Mouse (Mus musculus): ENCODE results near the gene Tceanc.

Tceanc gene

GRCm38 (mm10) chrX:166518345-166518744, at the start of gene Tceanc:
Gene Tceanc, minus strand, starts transcription at chrX:166518567.
- no peak for DNase-seq (ENCODE audit: low spot score)

- DNase-seq (ENCODE audit: low spot score) = no peak
Observed at GRCm38 (mm10) chrX:166565983-166566382, 47.6 kb upstream of the Tceanc start.

GRCm38 (mm10) chrX:166565401-166565800, 47.0 kb upstream of the Tceanc start:
- DNase-seq (ENCODE audit: low spot score) = peak; percentile 1

- no peak for DNase-seq (ENCODE audit: low spot score)
Observed at GRCm38 (mm10) chrX:166564900-166565299, 46.5 kb upstream of the Tceanc start.

GRCm38 (mm10) chrX:166559333-166559732, 41.0 kb upstream of the Tceanc start:
- DNase-seq (ENCODE audit: low spot score) = no peak

GRCm38 (mm10) chrX:166552355-166552754, 34.0 kb upstream of the Tceanc start:
- DNase-seq (ENCODE audit: low spot score) = no peak

GRCm38 (mm10) chrX:166546495-166546894, 28.1 kb upstream of the Tceanc start:
- no peak for DNase-seq (ENCODE audit: low spot score)

GRCm38 (mm10) chrX:166535138-166535537, 16.8 kb upstream of the Tceanc start:
- no peak for DNase-seq (ENCODE audit: low spot score)

- no peak for DNase-seq (ENCODE audit: low spot score)
Observed at GRCm38 (mm10) chrX:166533432-166533831, 15.1 kb upstream of the Tceanc start.

GRCm38 (mm10) chrX:166531671-166532070, 13.3 kb upstream of the Tceanc start:
- no peak for DNase-seq (ENCODE audit: low spot score)

GRCm38 (mm10) chrX:166528126-166528525, 9.8 kb upstream of the Tceanc start:
- DNase-seq (ENCODE audit: low spot score) = no peak

GRCm38 (mm10) chrX:166525637-166526315, 7.4 kb upstream of the Tceanc start:
- no peak for DNase-seq (ENCODE audit: low spot score)

GRCm38 (mm10) chrX:166520782-166521181, 2.4 kb upstream of the Tceanc start:
- DNase-seq (ENCODE audit: low spot score) = no peak

- DNase-seq (ENCODE audit: low spot score) = no peak
Observed at GRCm38 (mm10) chrX:166516631-166517030, 1.7 kb downstream of the Tceanc start.

- no peak for DNase-seq (ENCODE audit: low spot score)
Observed at GRCm38 (mm10) chrX:166515923-166516322, 2.4 kb downstream of the Tceanc start.

GRCm38 (mm10) chrX:166514035-166514434, 4.3 kb downstream of the Tceanc start:
- DNase-seq (ENCODE audit: low spot score) = peak; percentile 15

- DNase-seq (ENCODE audit: low spot score) = no peak
Observed at GRCm38 (mm10) chrX:166512071-166512470, 6.3 kb downstream of the Tceanc start.

GRCm38 (mm10) chrX:166511107-166511506, 7.3 kb downstream of the Tceanc start:
- no peak for DNase-seq (ENCODE audit: low spot score)

- peak; percentile 94 for DNase-seq (ENCODE audit: low spot score)
Observed at GRCm38 (mm10) chrX:166509761-166510738, 8.3 kb downstream of the Tceanc start.

- DNase-seq (ENCODE audit: low spot score) = no peak
Observed at GRCm38 (mm10) chrX:166504421-166504820, 13.9 kb downstream of the Tceanc start.

- no peak for DNase-seq (ENCODE audit: low spot score)
Observed at GRCm38 (mm10) chrX:166499496-166500190, 18.7 kb downstream of the Tceanc start.

GRCm38 (mm10) chrX:166497771-166498170, 20.6 kb downstream of the Tceanc start:
- no peak for DNase-seq (ENCODE audit: low spot score)

All from embryo, embryonic 10.5 days (tissue).